Mouse (Mus musculus) olfactory bulb, adult 2 months (tissue): Measurements from ENCODE around the gene Kcng3.

ENCODE experiments used
- CTCF ChIP-seq: fragments of 200-500 bp; IDR thresholded peaks from 2 replicates; pipeline ENCODE4 v1.5.1; 2012; ENCODE audit warnings: low read depth, mild to moderate bottlenecking, low read length, moderate library complexity; ENCODE audit not compliant: insufficient read depth
- POLR2A ChIP-seq: fragments of 200-500 bp; IDR thresholded peaks from 2 replicates; pipeline ENCODE4 v1.6.1; 2012; ENCODE audit warnings: mild to moderate bottlenecking, low read depth, low read length, moderate library complexity; ENCODE audit not compliant: insufficient read depth

DNA sequence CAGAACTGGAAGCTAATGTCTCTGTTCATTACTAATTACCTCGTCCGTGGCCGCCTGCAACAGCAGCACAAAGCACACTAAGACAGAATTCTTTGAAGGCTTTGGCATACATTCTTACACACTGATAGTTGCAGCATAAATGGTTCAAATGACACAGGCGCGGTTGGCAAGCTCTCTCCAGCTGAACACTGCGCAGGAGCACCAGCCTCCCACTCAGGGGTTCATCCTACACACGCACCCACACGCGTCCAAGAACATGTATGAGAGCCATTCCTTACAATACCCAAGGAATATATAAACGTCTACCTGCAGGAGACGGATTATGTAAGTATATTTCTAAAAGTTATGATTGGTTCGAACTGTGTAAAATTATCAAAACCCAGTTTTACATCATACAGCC, 30.7 kb downstream of the Kcng3 start:
- TF ChIP-seq POLR2A = no peak
- TF ChIP-seq CTCF = no peak
